Mouse (Mus musculus): ENCODE measurements around the gene Dlx2.

DNA sequence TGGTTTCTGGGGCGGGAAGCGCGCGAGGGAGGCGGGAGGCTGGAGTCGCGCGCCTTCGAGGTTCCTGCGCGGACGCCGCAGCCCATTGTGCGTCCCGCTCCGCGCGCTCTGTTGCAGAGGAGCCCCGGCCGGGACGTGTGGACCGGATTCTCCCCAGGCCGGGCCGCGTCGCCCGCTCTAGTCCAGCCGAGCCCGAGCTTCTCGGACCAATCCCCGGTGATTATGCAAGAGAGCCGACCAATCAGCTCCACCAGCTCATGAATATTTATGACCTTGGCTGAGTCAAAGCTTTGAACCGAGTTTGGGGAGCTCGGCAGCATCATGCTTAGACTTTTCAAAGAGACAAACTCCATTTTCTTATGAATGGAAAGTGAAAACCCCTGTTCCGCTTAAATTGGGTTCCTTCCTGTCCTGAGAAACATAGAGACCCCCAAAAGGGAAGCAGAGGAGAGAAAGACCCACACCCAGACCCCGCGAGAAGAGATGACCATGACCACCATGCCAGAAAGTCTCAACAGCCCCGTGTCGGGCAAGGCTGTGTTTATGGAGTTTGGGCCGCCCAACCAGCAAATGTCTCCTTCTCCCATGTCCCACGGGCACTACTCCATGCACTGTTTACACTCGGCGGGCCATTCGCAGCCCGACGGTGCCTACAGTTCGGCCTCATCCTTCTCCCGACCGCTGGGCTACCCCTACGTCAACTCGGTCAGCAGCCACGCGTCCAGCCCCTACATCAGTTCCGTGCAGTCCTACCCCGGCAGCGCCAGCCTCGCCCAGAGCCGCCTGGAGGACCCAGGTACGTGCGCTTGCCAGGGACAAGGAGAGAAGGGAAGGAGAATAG is 16.8 kb downstream of the Dlx2 start:
- TF ChIP-seq CTCF (IDR thresholded peaks at IDR 0.05; ENCODE audit: control insufficient read depth, insufficient read depth, insufficient replicate concordance, low read depth, low read length) (no peak), POLR2A (IDR thresholded peaks at IDR 0.05; ENCODE audit: control insufficient read depth, low read depth, low read length) (no peak)

Measured in testis, adult 2 months (tissue).